Mouse (Mus musculus) gastrocnemius, adult 8-10 months (tissue): ENCODE results near the gene Ppp1r16b. TPM values are rescaled to one million over a fixed set of nuclear protein-coding genes. Genes with fewer than 3 reads are reported as not detected.
A peak's percentile ranks its signal among the peaks of the same experiment; 100 is the strongest.
"Not testable (repeated sequence)": the region's sequence is repeated elsewhere in the genome, so short reads cannot be mapped to it uniquely, and the experiment has no call there.

Experiments
- DNase-seq, 2 experiments: peaks; one replicate each; pipeline ENCODE4 v3.0.0; 2022; ENCODE audit warnings: low spot score in 2 of 2
- total RNA-seq, 4 experiments: library from RNA; stranded (reverse); gene quantifications; 2 replicates each; pipeline ENCODE4 v1.2.4; 2022

The Ppp1r16b gene
- total RNA-seq, 4 experiments from 2014 or later, result 2.4 to 3.0 (median 2.7) TPM

DNA sequence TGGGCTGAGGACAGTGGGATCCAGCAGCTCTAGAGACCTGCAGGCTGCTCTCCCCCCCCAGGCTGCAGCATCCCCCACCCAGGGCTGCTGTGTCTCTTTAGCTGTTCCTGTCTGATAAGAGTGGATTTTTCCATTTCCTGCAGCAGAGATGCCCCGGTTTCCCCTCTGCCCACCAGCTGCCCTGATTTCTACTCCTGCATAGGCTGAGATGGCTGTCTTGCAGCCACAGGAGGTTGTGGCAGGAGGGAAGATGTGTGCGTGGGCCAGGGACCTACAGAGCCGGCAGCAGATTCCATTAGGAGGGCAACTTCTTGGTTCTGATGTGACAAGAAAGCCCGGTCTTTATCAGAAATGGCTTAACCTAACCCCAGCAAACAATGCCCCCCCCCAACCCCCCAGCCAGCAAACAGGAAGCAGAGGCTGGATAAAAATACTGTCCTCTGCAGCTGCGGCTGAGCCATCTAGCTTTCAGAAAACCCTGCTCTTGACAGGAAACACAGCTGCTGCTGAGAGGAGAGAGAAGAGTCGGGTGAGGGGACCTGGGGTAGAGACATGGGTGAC lies 57.9 kb downstream of the Ppp1r16b start:
- DNase-seq, result no peak

DNA sequence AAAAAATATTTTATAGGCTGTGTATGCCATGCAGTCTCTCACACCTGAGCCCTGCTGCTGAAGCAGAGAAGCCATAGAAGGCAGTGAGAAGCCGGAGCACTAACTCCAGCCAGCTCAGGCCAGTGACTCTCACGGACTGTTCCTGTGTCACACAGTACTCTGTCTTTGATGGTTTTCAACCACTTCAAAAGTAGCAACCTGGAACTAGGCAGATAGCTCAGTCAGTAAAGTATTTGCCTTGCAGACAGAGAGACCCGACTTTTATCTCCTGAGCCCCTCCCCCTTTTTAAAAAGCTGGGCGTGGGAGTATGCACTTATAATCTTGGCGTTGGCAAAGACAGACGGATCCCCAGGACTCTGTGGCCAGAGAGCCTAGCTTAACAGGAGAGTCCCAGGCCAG lies 58.6 kb downstream of the Ppp1r16b start:
- DNase-seq, result no peak

DNA sequence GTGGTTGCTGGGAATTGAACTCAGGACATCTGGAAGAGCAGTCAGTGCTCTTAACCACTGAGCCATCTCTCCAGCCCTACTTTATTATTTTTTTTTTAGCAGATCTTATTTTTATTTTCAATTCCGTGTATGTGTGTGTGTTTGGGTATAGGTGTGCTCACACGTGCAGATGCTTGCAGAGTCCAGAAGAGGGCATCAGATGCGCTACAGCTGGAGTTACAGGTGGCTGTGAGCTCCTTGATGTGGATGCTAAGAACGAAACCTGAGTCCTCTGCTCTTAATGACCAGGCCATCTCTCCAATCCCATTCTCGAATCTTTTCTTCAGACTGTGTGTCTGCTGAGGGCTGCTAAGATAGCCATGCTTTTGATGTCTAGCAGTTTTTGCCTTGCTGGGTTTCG lies 61.1 kb downstream of the Ppp1r16b start:
- DNase-seq, result no peak

DNA sequence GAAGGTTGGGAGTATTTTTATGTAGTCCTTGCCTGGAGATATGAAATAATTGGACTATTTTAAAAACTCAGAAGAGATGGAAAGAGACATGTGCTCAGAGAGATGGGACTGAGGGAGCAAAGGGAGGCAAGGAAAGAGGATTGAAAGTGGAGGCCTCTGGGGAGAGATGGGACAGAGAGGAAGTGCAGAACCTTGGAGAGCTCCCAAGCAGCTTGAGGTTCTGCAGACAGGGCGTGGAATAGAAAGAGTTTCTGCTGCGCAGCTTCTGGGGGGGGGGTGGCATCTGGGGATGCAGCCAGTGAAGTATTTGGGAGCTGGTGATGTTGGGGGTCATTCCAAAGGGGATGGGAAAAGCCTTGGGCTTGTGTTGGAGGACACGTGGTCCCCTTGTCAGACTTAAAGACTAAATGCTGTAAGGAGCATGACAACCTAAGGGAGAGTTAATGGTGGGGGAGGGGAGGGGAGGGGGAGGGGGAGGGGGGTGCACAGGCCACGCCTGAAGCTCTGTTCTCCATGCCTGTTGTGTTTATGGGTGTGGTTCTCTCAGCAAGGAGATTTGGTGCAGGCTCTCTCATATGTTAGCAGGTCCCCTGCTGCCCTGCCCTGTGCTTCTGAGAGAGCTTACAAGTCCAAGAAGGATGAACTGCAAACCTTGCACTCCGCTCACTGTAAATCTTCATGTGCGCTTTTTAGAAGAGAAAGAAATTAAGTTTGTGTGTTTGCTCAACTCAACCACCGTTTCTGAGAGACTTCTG lies 63.0 kb downstream of the Ppp1r16b start:
- no peak for DNase-seq

DNA sequence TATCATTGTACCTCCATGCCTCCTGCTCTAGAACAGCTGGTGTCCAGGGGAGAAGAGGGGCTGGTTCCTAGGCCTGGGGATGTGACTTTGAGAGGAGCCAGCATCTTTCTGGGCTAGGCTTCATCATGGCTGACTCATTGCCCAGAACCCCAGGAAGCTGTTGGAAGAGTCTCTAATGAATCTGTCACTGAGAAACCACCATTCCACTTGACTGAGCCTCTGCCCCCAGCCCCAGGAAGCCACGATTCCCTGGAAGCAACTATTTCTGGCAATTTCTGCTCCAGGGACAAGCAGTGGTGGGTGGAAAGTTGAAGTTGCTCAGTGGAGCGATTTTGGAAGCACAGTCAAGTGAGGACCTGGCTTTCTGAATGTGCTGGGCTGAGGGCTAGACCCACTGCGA lies 65.7 kb downstream of the Ppp1r16b start:
- no peak for DNase-seq

GRCm38 (mm10) chr2:158732521-158732920 lies 67.3 kb downstream of the Ppp1r16b start:
- no peak for DNase-seq

GRCm38 (mm10) chr2:158733136-158733535 lies 67.9 kb downstream of the Ppp1r16b start:
- DNase-seq, result no peak

DNA sequence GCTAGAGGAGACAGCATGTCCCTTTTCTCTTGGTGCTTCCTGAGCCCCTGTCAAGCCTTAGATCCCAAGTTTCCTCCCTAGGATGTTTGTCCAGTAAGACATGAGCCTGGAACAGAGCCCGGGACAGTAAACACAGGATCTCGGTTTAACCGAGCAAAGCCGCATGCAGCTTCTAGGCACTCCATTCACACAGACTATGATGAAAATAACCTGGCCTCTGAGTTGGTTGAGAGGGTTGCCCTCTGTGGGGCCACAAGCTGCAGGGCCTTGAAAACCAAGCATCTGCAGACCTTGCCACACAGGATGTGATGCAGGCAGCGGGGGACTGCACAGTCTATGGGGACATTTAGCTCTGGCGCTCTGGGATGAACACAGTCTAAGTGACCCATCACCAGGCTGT lies 68.7 kb downstream of the Ppp1r16b start:
- no peak for DNase-seq

GRCm38 (mm10) chr2:158734500-158735152 lies 69.4 kb downstream of the Ppp1r16b start:
- no peak for DNase-seq

DNA sequence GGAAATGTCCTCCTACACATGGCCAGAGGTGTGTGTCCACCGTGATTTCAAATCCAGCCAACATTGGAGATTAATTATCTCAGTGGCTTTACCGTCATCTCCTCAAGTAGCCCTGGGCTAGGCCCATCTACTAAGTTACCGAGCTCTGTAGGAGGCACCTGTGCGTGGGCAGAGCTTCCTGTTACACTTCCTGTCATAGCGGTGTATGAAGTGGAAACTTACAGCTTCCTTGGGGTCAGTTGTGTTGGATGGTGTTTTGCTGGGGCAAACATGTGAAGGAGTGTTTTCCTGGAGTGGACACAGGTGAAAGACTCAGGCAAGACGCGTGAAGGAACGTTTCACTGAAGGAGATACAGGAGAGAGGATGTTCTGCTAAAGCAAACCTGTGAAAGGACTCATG lies 70.1 kb downstream of the Ppp1r16b start:
- no peak for DNase-seq

DNA sequence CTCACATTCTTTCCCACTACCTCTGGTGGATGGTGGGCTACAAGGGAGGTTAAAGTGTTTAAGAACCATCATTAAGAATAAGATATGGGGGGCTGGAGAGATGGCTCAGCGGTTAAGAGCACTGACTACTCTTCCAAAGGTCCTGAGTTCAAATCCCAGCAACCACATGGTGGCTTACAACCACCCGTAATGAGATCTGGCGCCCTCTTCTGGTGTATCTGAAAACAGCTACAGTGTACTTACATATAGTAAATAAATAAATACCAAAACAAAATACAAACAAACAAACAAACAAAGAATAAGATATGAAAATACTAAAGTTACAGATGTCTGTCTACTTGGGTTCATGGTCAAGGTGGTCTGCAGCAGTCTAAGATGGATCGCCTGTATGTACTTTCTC lies 71.0 kb downstream of the Ppp1r16b start:
- DNase-seq, result not testable (repeated sequence)

GRCm38 (mm10) chr2:158738591-158738990 lies 73.4 kb downstream of the Ppp1r16b start:
- DNase-seq, result no peak

- no peak for DNase-seq
Measured at GRCm38 (mm10) chr2:158739113-158739512, 73.9 kb downstream of the Ppp1r16b start.

DNA sequence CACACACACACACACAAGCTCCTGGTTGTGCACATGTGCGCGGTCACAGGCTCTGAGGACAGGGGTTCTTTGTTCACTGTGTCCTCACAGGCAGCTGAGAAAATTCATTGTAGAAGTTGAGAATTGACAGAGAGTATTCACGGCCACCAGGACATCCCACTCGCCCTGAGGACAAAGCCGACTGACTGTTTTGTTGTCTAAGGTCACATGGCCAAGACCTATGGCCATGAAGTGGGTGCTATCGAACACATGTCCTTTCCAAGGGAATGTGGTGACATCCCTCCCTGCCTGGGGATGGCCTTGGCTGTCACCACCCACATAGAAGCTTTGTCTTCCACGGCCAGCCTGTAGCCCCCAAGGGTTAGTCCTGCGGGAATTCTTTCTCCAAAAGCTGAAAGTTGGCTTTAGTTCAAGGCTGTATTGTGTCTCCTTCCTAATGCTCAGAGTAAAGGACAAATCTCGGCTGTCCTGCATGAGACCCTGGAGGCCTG lies 75.9 kb downstream of the Ppp1r16b start:
- DNase-seq, result no peak

GRCm38 (mm10) chr2:158742431-158742830 lies 77.2 kb downstream of the Ppp1r16b start:
- no peak for DNase-seq

DNA sequence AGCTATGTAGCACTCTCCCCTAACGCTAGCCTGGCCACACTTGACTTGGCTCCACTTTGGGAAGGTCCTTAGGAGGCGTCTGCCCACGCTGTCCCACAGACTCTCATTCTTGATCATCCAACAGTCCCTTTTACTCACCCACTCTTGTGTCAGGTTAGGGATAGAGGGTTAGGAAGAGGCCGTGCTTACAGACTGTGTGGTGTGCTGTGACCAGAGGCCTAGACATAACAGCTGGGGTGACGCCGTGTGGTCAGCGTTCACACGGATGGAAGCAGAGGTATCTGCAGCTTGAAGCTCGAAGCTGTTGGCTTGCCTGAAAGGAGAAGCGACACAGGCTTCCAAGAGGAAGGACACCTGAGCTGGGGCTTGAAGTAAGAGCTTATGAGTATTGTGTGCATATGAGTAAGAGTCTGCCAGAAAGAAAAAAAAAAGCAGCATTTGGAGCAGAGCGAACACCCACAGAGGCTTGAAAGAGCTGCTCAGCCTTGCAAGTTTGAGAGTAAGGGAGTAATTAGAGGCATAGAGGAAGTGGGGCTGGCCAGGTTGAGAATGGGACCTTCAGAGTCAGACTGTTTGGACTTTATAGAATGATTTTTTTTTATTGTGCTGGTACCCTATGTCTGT lies 78.4 kb downstream of the Ppp1r16b start:
- DNase-seq, result no peak

DNA sequence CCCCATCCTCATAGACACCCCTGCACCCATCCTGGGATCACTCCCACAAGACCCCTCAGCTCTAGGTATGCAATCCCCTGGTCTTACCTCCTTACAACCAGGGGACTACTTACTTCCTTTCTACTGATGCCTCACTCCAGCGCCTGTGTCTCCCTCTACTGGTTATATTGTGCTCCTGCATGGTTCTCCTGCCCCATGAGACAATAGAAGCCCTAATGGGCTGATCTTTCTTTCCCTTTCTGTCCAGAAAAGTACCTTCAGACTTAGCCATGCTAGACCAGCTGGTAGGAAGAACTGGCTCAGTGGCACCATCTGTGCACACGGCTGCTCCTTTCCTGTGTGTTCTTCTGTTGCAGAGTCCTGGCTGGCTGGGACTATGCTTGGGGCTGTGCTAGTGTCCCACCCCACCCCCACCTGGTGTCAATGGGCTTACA lies 79.9 kb downstream of the Ppp1r16b start:
- DNase-seq, result no peak

DNA sequence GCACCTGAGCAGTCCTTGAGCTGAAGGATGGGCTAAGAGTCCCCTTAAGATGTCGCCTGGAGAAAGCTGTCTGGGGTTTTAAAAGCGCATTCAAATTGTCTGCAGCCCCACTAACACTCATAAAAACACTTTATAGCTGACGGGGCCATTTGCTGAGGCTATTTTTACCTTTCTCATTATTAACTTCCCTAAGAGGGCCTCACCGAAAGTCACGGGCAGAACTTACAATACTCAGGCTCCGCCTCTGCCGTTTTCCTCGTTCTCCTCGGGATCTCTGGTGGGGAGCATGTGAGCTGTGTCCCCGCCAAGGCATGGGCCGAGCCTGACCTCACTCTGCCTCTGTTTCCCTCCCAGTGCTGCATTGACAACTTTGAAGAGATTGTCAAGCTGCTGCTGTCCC lies 81.0 kb downstream of the Ppp1r16b start:
- no peak for DNase-seq

- no peak for DNase-seq
Measured at GRCm38 (mm10) chr2:158749366-158749765, 84.2 kb downstream of the Ppp1r16b start.

- DNase-seq, result no peak
Measured at GRCm38 (mm10) chr2:158760231-158760630, 95.0 kb downstream of the Ppp1r16b start.

- no peak for DNase-seq
Measured at GRCm38 (mm10) chr2:158762339-158762738, 97.1 kb downstream of the Ppp1r16b start.

DNA sequence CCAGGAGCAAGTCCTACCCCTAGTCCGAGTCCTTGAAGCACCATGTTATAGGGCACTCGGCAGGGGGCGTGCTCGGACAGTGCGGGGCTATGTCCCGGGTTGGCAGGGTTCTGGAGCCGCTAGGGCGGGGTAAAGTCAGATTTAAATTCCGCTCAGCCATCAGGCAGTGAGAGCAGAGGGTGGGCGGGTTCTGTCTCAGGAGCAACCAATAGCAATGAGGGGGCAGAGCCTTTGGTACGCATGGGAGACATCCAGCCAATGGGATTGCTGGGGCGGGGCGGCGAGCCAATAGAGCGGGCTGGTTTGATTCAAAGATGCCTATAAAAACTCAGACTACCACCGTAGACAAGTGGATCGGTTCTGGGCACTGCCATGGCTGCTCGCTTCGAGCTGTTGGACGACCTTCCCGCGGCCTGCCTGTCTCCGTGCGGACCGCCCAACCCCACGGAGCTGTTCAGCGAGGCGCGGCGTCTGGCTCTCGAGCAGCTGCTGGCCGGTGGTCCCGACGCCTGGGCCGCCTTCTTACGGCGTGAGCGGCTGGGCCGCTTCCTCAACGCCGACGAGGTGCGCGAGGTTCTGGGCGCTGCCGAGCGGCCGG lies 102.6 kb downstream of the Ppp1r16b start, which contains the start of gene Fam83d:
Gene Fam83d (plus strand): TSS at position 352 of the 598 bp plus-strand sequence.
- peak; percentile 91 to 94 for DNase-seq
